Mouse (Mus musculus): ENCODE results near the gene Zfp11. TPM values are rescaled to one million over a fixed set of nuclear protein-coding genes. Genes with fewer than 3 reads are reported as not detected.

The Zfp11 gene
- total RNA-seq, 1 experiment = 1.6 TPM

DNA sequence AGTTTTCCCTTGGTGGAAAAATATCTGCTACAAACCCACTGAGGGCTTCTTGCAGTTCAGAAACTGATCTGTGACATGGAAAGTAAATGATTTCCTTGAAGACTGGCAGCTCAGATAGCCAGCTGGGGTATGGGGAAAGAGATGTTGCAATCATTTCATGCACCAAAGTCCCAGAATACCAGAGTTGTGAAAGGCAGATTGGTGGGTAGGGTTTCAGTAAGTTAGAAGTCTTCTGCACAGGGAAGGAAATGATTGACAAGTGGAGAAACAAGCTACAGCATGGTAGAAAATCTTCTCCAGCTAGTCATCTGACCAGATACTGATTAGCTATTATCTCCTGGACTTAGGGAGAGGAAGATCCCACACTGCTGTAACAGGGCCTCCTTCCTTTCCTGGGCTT, 33.5 kb upstream of the Zfp11 start:
- Histone ChIP-seq H3K27ac (ENCODE audit: insufficient read depth, low read depth, low read length, poor library complexity, severe bottlenecking) (no peak overlapping the region), H3K4me3 (ENCODE audit: insufficient read depth in 1 of 2, low read depth in 1 of 2, low read length in 2 of 2, poor library complexity in 1 of 2, severe bottlenecking in 1 of 2) (no peak overlapping the region), H3K36me3 (ENCODE audit: control insufficient read depth, insufficient read depth, low read length, poor library complexity, severe bottlenecking) (no peaks in the 10 kb centered on the region), H3K4me1 (ENCODE audit: control insufficient read depth in 2 of 2, insufficient read depth in 2 of 2, low read length in 2 of 2, poor library complexity in 1 of 2) (peaks cover 0 to 1% of the 10 kb centered on the region in 2 experiments; a peak in 1 of 4 replicates), H3K9me3 (ENCODE audit: control insufficient read depth, insufficient read depth, low read depth, low read length) (no peaks in the 10 kb centered on the region), H3K9ac (ENCODE audit: insufficient read depth, low read depth, low read length, poor library complexity, severe bottlenecking) (no peak overlapping the region)
- DNase-seq (ENCODE audit: low read depth, low spot score) = no peak
- TF ChIP-seq ZNF384 (IDR thresholded peaks at IDR 0.05; ENCODE audit: low read depth, low read length) (no peak), MAFK (IDR thresholded peaks at IDR 0.05; ENCODE audit: insufficient read depth, low read depth, low read length) (no peak), HCFC1 (IDR thresholded peaks at IDR 0.05; ENCODE audit: borderline replicate concordance, insufficient read depth, low read length) (no peak), ZC3H11A (IDR thresholded peaks at IDR 0.05; ENCODE audit: borderline replicate concordance, low read depth, low read length) (no peak), CHD2 (IDR thresholded peaks at IDR 0.05; ENCODE audit: low read depth, low read length) (no peak)
- in situ Hi-C loops (cut with MboI; ENCODE audit: low sequenced_read_pairs in 2 of 2, unreplicated experiment in 2 of 2) = no loop called here

DNA sequence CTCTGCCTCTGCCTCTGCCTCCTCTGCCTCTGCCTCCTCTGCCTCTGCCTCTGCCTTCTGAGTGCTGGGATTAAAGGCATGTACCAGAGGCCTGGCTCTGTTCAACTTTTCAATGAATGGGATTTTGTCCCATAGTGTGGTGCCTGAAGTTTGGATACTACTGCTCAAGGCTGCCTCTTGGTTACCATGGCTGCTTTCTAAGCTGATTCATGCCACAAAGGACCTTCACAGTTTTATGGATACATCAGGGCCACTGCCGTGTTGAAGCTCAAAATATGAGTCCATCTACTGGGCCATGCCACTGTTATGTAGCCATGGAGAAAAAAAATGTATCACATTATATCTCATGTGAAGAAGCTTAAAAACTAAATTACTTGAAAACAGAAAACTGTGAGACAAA, 31.8 kb upstream of the Zfp11 start:
- Histone ChIP-seq H3K9me3 (ENCODE audit: control insufficient read depth, insufficient read depth, low read depth, low read length) (no peaks in the 10 kb centered on the region), H3K4me3 (ENCODE audit: insufficient read depth in 1 of 2, low read depth in 1 of 2, low read length in 2 of 2, poor library complexity in 1 of 2, severe bottlenecking in 1 of 2) (no peak overlapping the region), H3K4me1 (ENCODE audit: control insufficient read depth in 2 of 2, insufficient read depth in 2 of 2, low read length in 2 of 2, poor library complexity in 1 of 2) (peaks cover 0 to 1% of the 10 kb centered on the region in 2 experiments; a peak in 1 of 4 replicates), H3K36me3 (ENCODE audit: control insufficient read depth, insufficient read depth, low read length, poor library complexity, severe bottlenecking) (no peaks in the 10 kb centered on the region), H3K9ac (ENCODE audit: insufficient read depth, low read depth, low read length, poor library complexity, severe bottlenecking) (no peak overlapping the region), H3K27ac (ENCODE audit: insufficient read depth, low read depth, low read length, poor library complexity, severe bottlenecking) (no peak overlapping the region)
- in situ Hi-C loops (cut with MboI; ENCODE audit: low sequenced_read_pairs in 2 of 2, unreplicated experiment in 2 of 2) = no loop called here
- no peak for TF ChIP-seq CHD2 (IDR thresholded peaks at IDR 0.05; ENCODE audit: low read depth, low read length)
- DNase-seq (ENCODE audit: low read depth, low spot score) = no peak

DNA sequence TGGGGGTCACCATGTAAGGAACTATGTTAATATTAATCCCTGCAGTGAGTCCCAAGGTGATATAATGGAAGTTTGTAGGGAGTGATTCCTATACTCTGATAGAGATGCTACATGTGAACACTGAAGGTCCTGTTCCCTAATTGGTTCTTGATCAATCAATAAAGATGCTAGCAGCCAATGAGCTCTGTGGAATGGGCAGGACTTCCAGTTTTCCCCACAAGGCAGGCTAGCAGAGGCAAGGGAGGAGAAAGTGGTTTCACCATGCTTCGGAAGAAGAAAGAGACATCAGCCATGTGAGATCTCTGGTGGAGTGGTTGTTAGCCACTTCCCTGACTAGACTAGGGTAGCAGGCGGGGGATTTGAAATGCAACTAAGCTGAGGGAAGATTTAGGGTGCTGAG, 30.6 kb upstream of the Zfp11 start:
- Histone ChIP-seq H3K4me1 (ENCODE audit: control insufficient read depth in 2 of 2, insufficient read depth in 2 of 2, low read length in 2 of 2, poor library complexity in 1 of 2) (peaks cover 0 to 1% of the 10 kb centered on the region in 2 experiments; a peak in 1 of 4 replicates), H3K9ac (ENCODE audit: insufficient read depth, low read depth, low read length, poor library complexity, severe bottlenecking) (peak overlapping the region; percentile 66; the same call in 1 of the 2 replicates), H3K9me3 (ENCODE audit: control insufficient read depth, insufficient read depth, low read depth, low read length) (no peaks in the 10 kb centered on the region), H3K36me3 (ENCODE audit: control insufficient read depth, insufficient read depth, low read length, poor library complexity, severe bottlenecking) (no peaks in the 10 kb centered on the region), H3K27ac (ENCODE audit: insufficient read depth, low read depth, low read length, poor library complexity, severe bottlenecking) (no peak overlapping the region), H3K4me3 (ENCODE audit: insufficient read depth in 1 of 2, low read depth in 1 of 2, low read length in 2 of 2, poor library complexity in 1 of 2, severe bottlenecking in 1 of 2) (peak overlapping the region; percentile 47 to 74; a peak in 3 of 4 replicates)
- in situ Hi-C loops (cut with MboI; ENCODE audit: low sequenced_read_pairs in 2 of 2, unreplicated experiment in 2 of 2) = no loop called here
- peak; percentile 71 for TF ChIP-seq CHD2 (IDR thresholded peaks at IDR 0.05; ENCODE audit: low read depth, low read length)
- no peak for TF ChIP-seq ZNF384 (IDR thresholded peaks at IDR 0.05; ENCODE audit: low read depth, low read length)
- DNase-seq (ENCODE audit: low read depth, low spot score) = no peak

- in situ Hi-C loops (cut with MboI; ENCODE audit: low sequenced_read_pairs in 2 of 2, unreplicated experiment in 2 of 2) = no loop called here
- Histone ChIP-seq H3K9ac (ENCODE audit: insufficient read depth, low read depth, low read length, poor library complexity, severe bottlenecking) (no peak overlapping the region), H3K27ac (ENCODE audit: insufficient read depth, low read depth, low read length, poor library complexity, severe bottlenecking) (no peak overlapping the region), H3K4me3 (ENCODE audit: insufficient read depth in 1 of 2, low read depth in 1 of 2, low read length in 2 of 2, poor library complexity in 1 of 2, severe bottlenecking in 1 of 2) (no peak overlapping the region), H3K36me3 (ENCODE audit: control insufficient read depth, insufficient read depth, low read length, poor library complexity, severe bottlenecking) (no peaks in the 10 kb centered on the region), H3K9me3 (ENCODE audit: control insufficient read depth, insufficient read depth, low read depth, low read length) (no peaks in the 10 kb centered on the region), H3K4me1 (ENCODE audit: control insufficient read depth in 2 of 2, insufficient read depth in 2 of 2, low read length in 2 of 2, poor library complexity in 1 of 2) (0 out of 4 replicates have a peak, but pooled peaks cover 0 to 1% of the 10 kb centered on the region in 2 experiments)
- no peak for DNase-seq (ENCODE audit: low read depth, low spot score)
- TF ChIP-seq CHD2 (IDR thresholded peaks at IDR 0.05; ENCODE audit: low read depth, low read length) = no peak
- no peak for TF ChIP-seq ZNF384 (IDR thresholded peaks at IDR 0.05; ENCODE audit: low read depth, low read length)
- no peak for TF ChIP-seq ZC3H11A (IDR thresholded peaks at IDR 0.05; ENCODE audit: borderline replicate concordance, low read depth, low read length)
- no peak for TF ChIP-seq HCFC1 (IDR thresholded peaks at IDR 0.05; ENCODE audit: borderline replicate concordance, insufficient read depth, low read length)
- no peak for TF ChIP-seq MAFK (IDR thresholded peaks at IDR 0.05; ENCODE audit: insufficient read depth, low read depth, low read length)
Observed at GRCm38 (mm10) chr5:129690528-129690927, 20.6 kb upstream of the Zfp11 start.

DNA sequence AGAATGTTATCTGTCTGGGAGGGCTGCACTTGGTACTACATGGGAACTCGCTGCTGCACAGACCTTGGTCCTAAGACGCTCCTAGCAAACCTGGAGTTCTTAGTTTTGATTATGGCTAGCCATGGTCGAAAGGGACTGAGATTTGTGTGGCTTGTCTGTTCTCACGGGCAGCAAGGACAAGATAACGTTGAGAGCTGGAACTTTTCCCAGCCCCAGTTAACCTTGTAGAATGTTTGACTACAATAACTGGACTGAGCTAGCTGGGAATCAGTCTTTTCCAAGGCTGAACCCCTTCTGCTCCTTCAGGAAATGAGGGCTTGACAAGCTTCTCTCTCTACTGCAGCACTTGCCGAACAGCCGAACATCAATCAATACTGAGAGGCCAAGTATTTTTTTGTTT, 17.7 kb upstream of the Zfp11 start:
- DNase-seq (ENCODE audit: low read depth, low spot score) = no peak
- in situ Hi-C loops (cut with MboI; ENCODE audit: low sequenced_read_pairs in 2 of 2, unreplicated experiment in 2 of 2) = no loop called here
- Histone ChIP-seq H3K27ac (ENCODE audit: insufficient read depth, low read depth, low read length, poor library complexity, severe bottlenecking) (no peak overlapping the region), H3K9ac (ENCODE audit: insufficient read depth, low read depth, low read length, poor library complexity, severe bottlenecking) (no peak overlapping the region), H3K4me3 (ENCODE audit: insufficient read depth in 1 of 2, low read depth in 1 of 2, low read length in 2 of 2, poor library complexity in 1 of 2, severe bottlenecking in 1 of 2) (no peak overlapping the region), H3K4me1 (ENCODE audit: control insufficient read depth in 2 of 2, insufficient read depth in 2 of 2, low read length in 2 of 2, poor library complexity in 1 of 2) (0 out of 4 replicates have a peak, but pooled peaks cover 0 to 1% of the 10 kb centered on the region in 2 experiments), H3K36me3 (ENCODE audit: control insufficient read depth, insufficient read depth, low read length, poor library complexity, severe bottlenecking) (no peaks in the 10 kb centered on the region), H3K9me3 (ENCODE audit: control insufficient read depth, insufficient read depth, low read depth, low read length) (no peaks in the 10 kb centered on the region)
- TF ChIP-seq ZC3H11A (IDR thresholded peaks at IDR 0.05; ENCODE audit: borderline replicate concordance, low read depth, low read length) (no peak), HCFC1 (IDR thresholded peaks at IDR 0.05; ENCODE audit: borderline replicate concordance, insufficient read depth, low read length) (no peak), MAFK (IDR thresholded peaks at IDR 0.05; ENCODE audit: insufficient read depth, low read depth, low read length) (no peak), ZNF384 (IDR thresholded peaks at IDR 0.05; ENCODE audit: low read depth, low read length) (no peak), CHD2 (IDR thresholded peaks at IDR 0.05; ENCODE audit: low read depth, low read length) (no peak)
